Mouse (Mus musculus) left cerebral cortex, adult 9 months (tissue): ENCODE data around the gene Olfr1495.
"Not testable (repeated sequence)": the region's sequence is repeated elsewhere in the genome, so short reads cannot be mapped to it uniquely, and the experiment has no call there.

Experiments
- DNase-seq, 2 experiments: peaks; one replicate each; pipeline ENCODE4 v3.0.0; 2022; ENCODE audit warnings: low spot score in 2 of 2

Gene Olfr1495

GRCm38 (mm10) chr19:13764306-13764705 is at the start of gene Olfr1495:
TSS of gene Olfr1495 (plus strand) at chr19:13764606.
- DNase-seq: no peak

- no peak for DNase-seq
Measured at GRCm38 (mm10) chr19:13722978-13723377, 41.4 kb upstream of the Olfr1495 start, which contains the start of gene Olfr1493-ps1. TSS of gene Olfr1493-ps1 (plus strand) at chr19:13723278.

DNA sequence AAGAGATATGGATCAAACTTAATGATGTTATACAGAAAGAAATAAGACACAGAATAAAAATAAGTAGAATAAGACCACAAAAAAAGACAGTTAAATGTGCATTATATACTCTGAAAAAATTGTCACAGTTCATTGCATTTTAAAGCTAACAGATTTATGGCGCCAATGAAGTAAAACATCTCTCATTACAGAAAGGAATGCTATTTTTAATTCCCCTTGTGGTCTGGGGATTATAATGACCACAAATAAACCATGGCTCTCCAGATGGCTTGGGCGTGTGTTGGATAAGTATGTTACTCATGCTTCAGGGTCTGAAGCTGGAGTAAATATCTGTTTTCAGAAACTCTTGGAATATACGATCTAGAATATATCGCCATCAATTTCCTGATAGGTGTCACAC is 25.0 kb upstream of the Olfr1495 start, which contains the start of gene Olfr1494:
TSS of gene Olfr1494 (plus strand) at position 301 of the 400 bp plus-strand sequence.
- no peak for DNase-seq

- no peak for DNase-seq
Measured at GRCm38 (mm10) chr19:13749366-13749765, 15.0 kb upstream of the Olfr1495 start.

GRCm38 (mm10) chr19:13768565-13769276 is 4.3 kb downstream of the Olfr1495 start:
- no peak for DNase-seq

DNA sequence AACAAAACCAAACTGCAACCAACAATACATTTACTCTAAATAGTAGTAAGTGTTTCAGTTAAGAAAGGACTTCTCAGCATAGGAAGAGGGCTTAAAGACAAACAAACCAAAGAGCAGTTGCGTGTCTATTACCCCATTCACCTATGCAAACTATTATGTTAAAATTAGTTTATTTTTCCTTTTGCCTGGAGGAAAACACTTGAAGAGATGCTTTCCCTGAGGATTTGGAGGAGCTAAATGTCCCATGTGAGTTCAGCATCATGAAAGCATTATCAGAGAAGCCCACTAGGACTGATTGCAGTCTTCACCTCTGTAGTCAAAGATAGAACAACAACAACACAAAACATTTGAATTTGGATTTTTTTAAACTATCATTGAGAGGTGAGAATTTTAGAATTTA is 13.2 kb downstream of the Olfr1495 start, which contains the start of gene Olfr1496:
TSS of gene Olfr1496 (plus strand) at position 301 of the 400 bp plus-strand sequence.
- no peak for DNase-seq

DNA sequence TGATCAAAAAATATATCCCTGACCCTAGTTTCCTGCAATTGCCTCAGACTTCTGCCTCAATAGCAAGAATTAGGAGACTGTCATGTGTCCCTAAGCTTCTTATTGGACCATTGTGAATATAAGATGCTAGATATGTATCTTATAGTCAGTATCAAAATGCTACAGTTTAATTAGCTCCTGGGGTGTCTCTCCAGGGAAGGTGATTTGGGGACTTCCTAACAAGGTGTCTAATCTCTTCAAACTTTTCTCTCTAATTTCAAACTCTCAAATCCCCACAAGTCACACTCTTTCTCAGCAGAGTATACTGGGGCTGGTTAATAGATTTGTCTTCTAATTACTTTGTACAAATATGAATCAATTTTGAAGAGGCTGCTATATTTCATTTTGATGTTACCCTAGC is 33.7 kb downstream of the Olfr1495 start, which contains the start of gene Olfr1497:
TSS of gene Olfr1497 (minus strand) at position 101 of the 400 bp plus-strand sequence.
- DNase-seq: no peak

DNA sequence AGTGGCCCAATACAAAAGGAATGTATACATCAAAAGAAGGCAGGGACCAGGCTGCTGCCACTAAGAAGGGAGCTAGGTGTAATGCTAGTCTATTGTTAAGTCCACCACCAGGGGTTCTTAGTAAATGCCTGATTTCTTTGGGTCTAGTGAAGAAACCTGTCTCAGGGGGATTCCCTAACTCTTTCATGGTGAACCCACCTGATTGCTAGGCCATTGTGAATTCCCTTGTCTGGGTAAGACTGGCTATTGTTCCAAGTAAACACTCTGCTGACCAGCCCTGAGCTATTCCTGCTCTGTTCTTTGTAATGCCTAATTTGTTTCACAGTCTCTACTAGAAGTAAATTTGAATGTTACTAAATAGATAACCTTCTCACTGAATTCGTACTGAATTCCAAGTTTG is 41.1 kb downstream of the Olfr1495 start:
- DNase-seq: not testable (repeated sequence)

DNA sequence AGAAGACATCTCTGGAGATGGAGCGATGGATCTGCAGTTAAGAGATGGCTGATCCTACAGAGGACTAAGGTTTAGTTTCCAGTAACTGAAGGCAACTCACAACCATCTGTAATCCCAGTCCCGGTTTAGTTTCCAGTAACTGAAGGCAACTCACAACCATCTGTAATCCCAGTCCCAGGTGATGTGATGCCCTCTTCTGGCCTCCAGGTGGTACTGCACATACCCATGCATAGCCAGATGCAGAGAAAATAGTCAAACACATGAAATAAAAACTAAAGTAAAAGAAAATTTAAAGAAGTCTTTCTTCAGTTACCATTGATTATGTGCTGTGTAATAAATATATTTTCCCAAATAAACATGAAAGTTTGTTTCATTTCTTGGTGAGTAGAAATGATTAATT is 48.4 kb downstream of the Olfr1495 start:
- no peak for DNase-seq

- DNase-seq: no peak
Measured at GRCm38 (mm10) chr19:13818827-13819226, 54.4 kb downstream of the Olfr1495 start.

- DNase-seq: no peak
Measured at GRCm38 (mm10) chr19:13819347-13819746, 54.9 kb downstream of the Olfr1495 start, which contains the start of gene Olfr1499. TSS of gene Olfr1499 (minus strand) at chr19:13819447.
